Mouse (Mus musculus) monocyte, adult 2 months (primary cell): Measurements from ENCODE around the gene Srgap1.

Experiments
- DNase-seq, 2 experiments: peaks; one replicate each; pipeline ENCODE4 v3.0.0; 2022; ENCODE audit warnings: low spot score in 2 of 2, low read depth in 1 of 2

Srgap1 gene

GRCm38 (mm10) chr10:121885512-121886218, 161.4 kb downstream of the Srgap1 start:
- DNase-seq = no peak

GRCm38 (mm10) chr10:121882461-121882860, 164.7 kb downstream of the Srgap1 start:
- no peak for DNase-seq

GRCm38 (mm10) chr10:121878855-121879254, 168.3 kb downstream of the Srgap1 start:
- no peak for DNase-seq

GRCm38 (mm10) chr10:121877906-121878305, 169.2 kb downstream of the Srgap1 start:
- DNase-seq = no peak

- DNase-seq = no peak
These were observed 174.0 kb downstream of the Srgap1 start for GRCm38 (mm10) chr10:121873063-121873489.

- DNase-seq = no peak
These were observed 177.2 kb downstream of the Srgap1 start for GRCm38 (mm10) chr10:121869941-121870340.

GRCm38 (mm10) chr10:121868255-121868654, 178.9 kb downstream of the Srgap1 start:
- no peak for DNase-seq

GRCm38 (mm10) chr10:121865503-121866239, 181.4 kb downstream of the Srgap1 start:
- no peak for DNase-seq

GRCm38 (mm10) chr10:121860924-121861323, 186.2 kb downstream of the Srgap1 start:
- DNase-seq = no peak

GRCm38 (mm10) chr10:121859803-121860571, 187.1 kb downstream of the Srgap1 start:
- DNase-seq = no peak

- no peak for DNase-seq
These were observed 188.2 kb downstream of the Srgap1 start for GRCm38 (mm10) chr10:121858911-121859310.

GRCm38 (mm10) chr10:121858086-121858485, 189.0 kb downstream of the Srgap1 start:
- DNase-seq = no peak

GRCm38 (mm10) chr10:121855863-121856446, 191.2 kb downstream of the Srgap1 start:
- DNase-seq = no peak

GRCm38 (mm10) chr10:121853385-121853808, 193.7 kb downstream of the Srgap1 start:
- DNase-seq = no peak

- DNase-seq = no peak
These were observed 197.6 kb downstream of the Srgap1 start for GRCm38 (mm10) chr10:121849496-121849895.

- DNase-seq = no peak
These were observed 201.4 kb downstream of the Srgap1 start for GRCm38 (mm10) chr10:121845677-121846076.

- DNase-seq = no peak
These were observed 209.8 kb downstream of the Srgap1 start for GRCm38 (mm10) chr10:121837166-121837898.

GRCm38 (mm10) chr10:121836507-121837165, 210.5 kb downstream of the Srgap1 start:
- DNase-seq = no peak

GRCm38 (mm10) chr10:121833443-121833842, 213.7 kb downstream of the Srgap1 start:
- DNase-seq = no peak
